Mouse (Mus musculus) embryo, embryonic 11.5 days (tissue): ENCODE measurements around the gene Dlx2.

Source experiments
- DNase-seq: peaks from one replicate; pipeline ENCODE4 v3.0.0-alpha.2; 2012; ENCODE audit warnings: low read depth, low spot score

Gene Dlx2

GRCm38 (mm10) chr2:71540611-71541417 lies 5.7 kb downstream of the Dlx2 start:
- no peak for DNase-seq

GRCm38 (mm10) chr2:71534242-71535052 lies 12.1 kb downstream of the Dlx2 start:
- DNase-seq: no peak

- DNase-seq: no peak
These were observed 13.5 kb downstream of the Dlx2 start for GRCm38 (mm10) chr2:71533094-71533493.

- DNase-seq: no peak
These were observed 14.3 kb downstream of the Dlx2 start for GRCm38 (mm10) chr2:71531990-71532970.

- DNase-seq: no peak
These were observed 15.4 kb downstream of the Dlx2 start for GRCm38 (mm10) chr2:71531124-71531590.

- no peak for DNase-seq
These were observed 16.0 kb downstream of the Dlx2 start for GRCm38 (mm10) chr2:71530391-71531123.

GRCm38 (mm10) chr2:71529511-71530351 lies 16.8 kb downstream of the Dlx2 start:
- DNase-seq: peak; percentile 73

GRCm38 (mm10) chr2:71528714-71529510 lies 17.6 kb downstream of the Dlx2 start:
- DNase-seq: no peak

GRCm38 (mm10) chr2:71528014-71528713 lies 18.4 kb downstream of the Dlx2 start, which contains the start of gene Dlx1:
Gene Dlx1, plus strand, starts transcription at chr2:71528113.
- DNase-seq: no peak

GRCm38 (mm10) chr2:71527323-71528013 lies 19.1 kb downstream of the Dlx2 start:
- DNase-seq: no peak

GRCm38 (mm10) chr2:71526595-71527322 lies 19.8 kb downstream of the Dlx2 start:
- DNase-seq: no peak

- DNase-seq: no peak
These were observed 21.8 kb downstream of the Dlx2 start for GRCm38 (mm10) chr2:71524763-71525162.

- DNase-seq: no peak
These were observed 23.1 kb downstream of the Dlx2 start for GRCm38 (mm10) chr2:71523431-71523830.

GRCm38 (mm10) chr2:71522871-71523270 lies 23.7 kb downstream of the Dlx2 start:
- no peak for DNase-seq

GRCm38 (mm10) chr2:71517466-71518099 lies 29.0 kb downstream of the Dlx2 start:
- DNase-seq: no peak

- no peak for DNase-seq
These were observed 29.6 kb downstream of the Dlx2 start for GRCm38 (mm10) chr2:71516995-71517394.
